Mouse (Mus musculus): ENCODE measurements at regions not wholly inside any gene's neighbourhood (a gene's known extent, or its start where the extent isn't known, plus 50 kb on each side); places are given as distances from the start of the nearest gene placed in this dataset.

- DNase-seq (ENCODE audit: low spot score) = no peak
These were observed 99.3 kb upstream of the Col1a2 start for GRCm38 (mm10) chr6:4405301-4405700.

DNA sequence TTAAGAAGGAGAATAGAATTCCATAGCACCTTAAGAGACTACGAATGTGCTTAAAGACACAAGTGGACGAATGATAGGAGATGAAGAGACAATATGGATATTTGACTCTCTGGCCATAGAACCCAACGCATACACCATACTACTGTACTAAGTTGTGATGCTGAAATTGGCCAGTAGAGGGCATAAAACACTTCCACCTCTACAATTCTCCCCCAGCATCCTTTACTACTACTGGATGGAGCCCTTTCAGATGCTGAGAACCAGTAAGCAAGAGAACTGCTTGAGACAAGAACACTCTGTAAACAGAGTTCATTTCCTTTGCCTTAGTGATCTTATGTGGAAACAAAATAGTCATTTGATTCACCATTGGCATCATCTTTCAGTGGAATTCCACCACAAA lies 96.9 kb upstream of the Col1a2 start:
- DNase-seq (ENCODE audit: low spot score) = peak; percentile 35

- DNase-seq (ENCODE audit: low spot score) = no peak
These were observed 91.4 kb upstream of the Col1a2 start for GRCm38 (mm10) chr6:4413201-4413600.

DNA sequence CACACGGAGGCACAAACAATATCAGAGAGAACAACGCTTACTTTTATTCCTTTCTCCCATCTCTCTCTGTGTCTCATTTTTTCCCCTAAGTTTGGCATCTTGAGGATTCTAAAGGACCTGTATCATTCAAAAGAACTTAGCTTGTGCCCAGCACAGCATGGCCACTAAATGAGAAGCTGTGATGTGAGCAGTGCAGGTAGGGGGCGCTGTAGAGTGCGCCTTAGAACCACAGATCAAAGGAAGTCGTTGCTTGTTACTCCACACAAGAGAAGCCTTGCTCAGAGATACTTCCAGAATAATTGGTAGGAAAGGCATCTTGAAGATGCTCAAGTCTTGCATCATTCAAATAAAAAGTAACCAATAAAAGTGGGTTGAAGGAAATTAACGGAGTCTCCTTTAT lies 90.4 kb upstream of the Col1a2 start:
- DNase-seq (ENCODE audit: low spot score) = peak; percentile 51

- no peak for DNase-seq (ENCODE audit: low spot score)
These were observed 89.4 kb upstream of the Col1a2 start for GRCm38 (mm10) chr6:4415206-4415605.

- DNase-seq (ENCODE audit: low spot score) = peak; percentile 27
These were observed 87.3 kb upstream of the Col1a2 start for GRCm38 (mm10) chr6:4417247-4417709.

- no peak for DNase-seq (ENCODE audit: low spot score)
These were observed 86.2 kb upstream of the Col1a2 start for GRCm38 (mm10) chr6:4418376-4418775.

- no peak for DNase-seq (ENCODE audit: low spot score)
These were observed 85.7 kb upstream of the Col1a2 start for GRCm38 (mm10) chr6:4418941-4419351.

DNA sequence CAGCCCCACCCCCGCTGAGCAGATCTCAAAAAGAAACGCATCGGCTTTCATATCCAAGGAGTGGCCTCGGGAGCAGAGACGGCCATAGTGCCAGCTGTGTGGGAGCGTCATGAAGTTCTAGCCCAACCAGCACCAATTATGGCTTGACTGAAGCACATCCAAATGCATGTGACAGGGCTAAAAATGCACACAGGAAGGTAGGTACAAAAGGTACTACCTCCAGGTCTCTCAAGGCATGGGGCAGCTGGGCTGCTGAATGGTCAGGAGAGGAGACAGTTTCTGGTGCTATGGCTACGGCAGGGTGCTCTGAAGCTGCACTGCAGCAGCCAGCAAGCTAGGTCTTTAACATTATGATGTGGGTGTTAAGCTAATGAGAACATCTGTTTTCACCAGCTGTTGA lies 83.1 kb upstream of the Col1a2 start:
- no peak for DNase-seq (ENCODE audit: low spot score)

- no peak for DNase-seq (ENCODE audit: low spot score)
These were observed 77.5 kb upstream of the Col1a2 start for GRCm38 (mm10) chr6:4427122-4427521.

- DNase-seq (ENCODE audit: low spot score) = peak; percentile 11
These were observed 73.8 kb upstream of the Col1a2 start for GRCm38 (mm10) chr6:4430704-4431310.

- no peak for DNase-seq (ENCODE audit: low spot score)
These were observed 72.4 kb upstream of the Col1a2 start for GRCm38 (mm10) chr6:4432192-4432591.

- DNase-seq (ENCODE audit: low spot score) = no peak
These were observed 68.2 kb upstream of the Col1a2 start for GRCm38 (mm10) chr6:4436439-4436838.

- DNase-seq (ENCODE audit: low spot score) = no peak
These were observed 67.7 kb upstream of the Col1a2 start for GRCm38 (mm10) chr6:4436874-4437273.

GRCm38 (mm10) chr6:4441618-4442167 lies 62.9 kb upstream of the Col1a2 start:
- no peak for DNase-seq (ENCODE audit: low spot score)

DNA sequence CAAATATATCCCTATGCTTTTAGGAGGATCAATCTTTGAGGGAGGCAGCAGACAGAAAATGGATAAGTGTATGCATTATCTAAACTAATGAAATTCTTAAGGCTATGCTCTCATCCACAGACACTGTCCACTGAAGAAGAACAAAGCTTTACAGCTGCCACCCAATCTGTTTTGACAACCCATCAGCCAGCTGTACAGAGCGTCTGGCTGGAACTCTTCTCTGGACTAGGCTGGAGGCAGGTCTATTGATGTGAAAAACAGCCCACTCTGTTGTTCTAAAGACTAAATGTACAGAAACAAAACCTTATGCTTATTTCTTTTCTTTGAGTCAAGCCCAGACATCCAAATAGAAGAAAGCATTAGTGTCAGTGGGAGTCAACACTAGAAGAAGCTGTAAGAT lies 58.7 kb upstream of the Col1a2 start:
- no peak for DNase-seq (ENCODE audit: low spot score)

DNA sequence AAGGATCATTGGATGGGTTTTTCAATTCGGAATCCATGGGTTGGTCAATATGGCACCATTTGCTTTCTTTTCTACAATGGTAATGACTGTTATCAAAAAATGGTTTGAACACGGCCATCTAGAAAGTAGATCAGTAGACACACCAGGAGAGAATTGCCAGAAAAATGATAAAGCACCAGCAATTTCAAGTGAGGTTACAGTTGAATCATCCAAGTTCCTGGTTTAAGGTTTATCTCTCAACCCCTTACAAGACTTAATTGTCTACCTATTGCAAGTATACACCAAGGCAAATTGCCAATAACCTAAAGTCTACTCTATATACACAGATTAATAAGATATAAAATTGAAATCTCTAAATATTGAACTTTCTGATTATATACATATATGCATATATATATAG lies 53.4 kb upstream of the Col1a2 start:
- no peak for DNase-seq (ENCODE audit: low spot score)
